Mouse (Mus musculus) right cerebral cortex, postnatal 36 days (tissue): Measurements from ENCODE around the gene Tldc2.

Experiments
- DNase-seq, 2 experiments: peaks; one replicate each; pipeline ENCODE4 v3.0.0; 2022; ENCODE audit warnings: low spot score in 2 of 2, mixed read lengths in 1 of 2

The Tldc2 gene

DNA sequence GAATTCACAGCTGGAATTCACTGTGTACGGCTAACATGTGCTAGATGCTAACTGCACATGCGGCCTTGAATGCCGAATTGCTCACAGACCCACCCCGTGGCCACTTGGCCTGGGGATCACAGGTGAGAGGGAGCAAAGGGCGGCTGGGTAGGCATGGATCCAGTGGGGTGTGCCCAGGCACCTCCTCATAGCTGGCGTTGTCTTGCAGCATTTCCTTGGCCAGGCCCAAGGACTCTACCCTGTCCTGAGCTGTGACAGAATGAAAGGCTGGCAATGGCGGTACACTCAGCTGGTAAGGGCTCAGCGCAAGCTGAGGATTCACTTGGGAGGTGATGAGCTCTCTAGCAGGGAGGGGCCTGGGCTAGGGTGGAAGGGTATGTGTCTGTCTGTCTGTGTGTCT is at the start of gene Tldc2:
Gene Tldc2, plus strand, starts transcription at position 260 of the 400 bp plus-strand sequence.
- no peak for DNase-seq

DNA sequence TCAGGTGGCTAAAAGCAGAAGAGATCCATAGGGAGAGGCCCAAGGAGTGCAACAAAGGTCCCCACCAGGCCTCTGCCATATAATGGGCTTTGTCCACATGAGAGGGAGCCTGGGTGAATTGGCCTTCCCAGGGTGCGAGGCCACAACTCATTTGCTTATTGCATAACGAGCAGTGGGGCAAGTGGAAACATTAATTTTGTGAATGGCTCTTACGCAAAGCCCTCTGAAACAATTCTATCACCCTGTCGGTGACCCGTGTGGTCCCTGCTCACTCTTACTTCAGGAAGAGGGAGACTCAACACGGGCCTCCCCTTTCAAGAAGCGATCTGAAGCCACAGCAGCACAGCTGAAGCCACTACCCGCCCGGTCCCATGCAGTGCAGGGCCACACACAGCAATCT is 49.6 kb upstream of the Tldc2 start:
- no peak for DNase-seq

DNA sequence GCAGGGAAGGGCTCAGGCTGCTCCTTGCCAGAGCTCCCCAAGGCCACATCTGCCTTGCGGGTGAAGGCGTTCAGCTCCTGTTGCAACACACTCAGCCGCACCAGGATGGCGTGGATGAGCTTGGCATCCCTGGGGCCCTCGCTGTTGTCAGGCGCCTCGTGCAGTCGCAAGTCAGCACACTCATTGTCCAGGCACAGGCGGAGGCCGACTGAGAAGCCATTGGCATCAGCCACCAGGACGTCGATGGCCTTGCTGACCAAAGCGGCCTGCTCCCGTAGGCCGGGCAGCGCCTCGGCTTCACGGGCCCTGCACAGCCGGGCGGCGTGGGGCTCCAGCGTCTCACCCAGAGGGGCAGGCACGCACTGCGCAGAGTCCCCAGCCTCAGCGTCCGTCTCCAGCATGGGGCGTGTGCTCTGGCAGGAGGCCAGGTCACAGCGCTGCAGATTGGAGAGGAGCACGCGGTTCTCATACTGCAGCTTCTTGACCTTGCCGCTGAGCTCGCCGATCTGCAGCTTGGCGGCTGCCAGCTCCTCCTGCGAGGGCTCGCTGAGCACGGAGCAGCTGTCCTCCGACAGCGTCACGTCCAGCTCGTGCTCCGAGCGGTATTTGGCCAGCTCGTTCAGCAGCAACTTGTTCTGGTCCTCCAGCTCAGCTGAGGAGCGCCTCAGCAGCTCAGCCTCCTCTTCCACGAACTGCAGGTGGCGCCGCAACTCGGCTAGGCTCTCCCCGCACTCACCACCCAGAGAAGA is 46.8 kb upstream of the Tldc2 start:
- DNase-seq, result no peak

DNA sequence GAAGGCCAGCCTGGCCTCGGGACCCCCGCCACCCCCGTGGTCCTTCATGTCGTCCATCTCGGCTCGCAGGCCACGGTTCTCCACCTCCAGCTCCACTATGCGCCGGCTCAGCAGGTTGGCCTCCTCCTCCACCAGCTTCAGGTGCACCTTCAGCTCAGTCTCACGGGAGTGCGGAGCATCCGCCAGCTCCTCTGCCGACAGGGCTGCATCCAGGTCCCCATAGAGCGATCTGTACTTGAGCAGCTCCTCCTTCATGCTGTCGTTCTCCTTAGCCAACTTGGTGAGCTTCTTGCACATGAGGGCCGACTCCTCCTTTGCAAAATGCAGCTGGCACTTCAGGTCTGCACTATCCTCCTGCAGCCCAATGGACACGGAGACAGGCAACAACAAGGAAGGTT is 46.2 kb upstream of the Tldc2 start:
- DNase-seq, result no peak

DNA sequence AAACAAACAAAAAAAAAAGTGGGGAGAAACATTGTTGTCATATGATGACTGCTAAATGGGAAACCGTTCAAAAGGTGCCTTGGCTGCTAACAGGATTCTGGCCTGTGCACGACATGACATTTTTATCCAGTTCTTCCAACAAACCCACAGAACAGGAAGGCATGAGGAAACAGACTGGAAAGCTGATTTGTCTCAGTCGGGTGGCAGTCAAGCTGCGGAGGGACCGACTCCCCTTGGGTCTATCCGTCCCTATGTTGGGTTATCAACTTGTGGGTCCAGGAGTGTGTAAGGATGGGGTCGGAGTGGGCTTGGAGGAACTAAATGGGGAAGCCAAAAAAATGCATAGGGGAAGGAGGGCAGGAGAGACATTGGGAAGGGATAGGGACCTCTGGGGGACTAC is 45.4 kb upstream of the Tldc2 start:
- DNase-seq, result no peak

DNA sequence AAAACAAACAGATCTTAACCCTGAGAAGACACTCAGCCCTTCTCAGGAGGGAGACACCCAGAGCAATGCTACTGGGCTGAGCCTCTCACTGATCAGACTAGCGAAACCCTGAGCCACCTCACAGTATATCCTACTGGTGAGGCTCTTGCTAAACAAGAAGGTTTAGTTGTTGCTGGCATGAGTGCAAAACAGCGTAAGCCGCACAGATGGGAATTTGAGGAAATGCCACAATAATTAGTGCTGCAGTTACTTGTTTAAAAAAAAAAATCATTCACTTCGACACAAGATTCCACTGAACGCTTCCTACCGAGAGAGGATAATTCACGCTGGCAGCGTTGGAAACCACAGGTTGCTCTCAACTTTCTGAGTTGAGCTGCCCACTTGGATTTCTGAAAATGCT is 43.3 kb upstream of the Tldc2 start:
- DNase-seq, result no peak

DNA sequence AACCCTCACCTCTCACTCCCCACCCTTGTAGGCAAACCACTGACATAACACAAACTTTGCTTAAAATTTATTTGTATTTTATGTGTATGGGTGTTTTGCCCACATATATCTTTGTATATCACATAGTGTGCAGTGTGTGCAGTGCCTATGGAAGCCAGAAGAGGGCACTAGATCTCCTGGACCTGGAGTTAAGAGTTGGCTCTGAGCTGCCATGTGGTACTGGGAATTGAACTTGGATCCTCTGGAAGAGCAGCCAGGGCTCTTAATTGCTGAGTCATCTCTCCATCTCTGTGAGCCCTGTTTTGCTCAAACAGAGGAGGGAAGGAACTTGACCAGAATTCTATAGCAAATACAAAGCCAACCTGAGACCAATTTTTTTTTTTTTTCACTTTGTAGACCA is 42.9 kb upstream of the Tldc2 start:
- DNase-seq, result no peak

DNA sequence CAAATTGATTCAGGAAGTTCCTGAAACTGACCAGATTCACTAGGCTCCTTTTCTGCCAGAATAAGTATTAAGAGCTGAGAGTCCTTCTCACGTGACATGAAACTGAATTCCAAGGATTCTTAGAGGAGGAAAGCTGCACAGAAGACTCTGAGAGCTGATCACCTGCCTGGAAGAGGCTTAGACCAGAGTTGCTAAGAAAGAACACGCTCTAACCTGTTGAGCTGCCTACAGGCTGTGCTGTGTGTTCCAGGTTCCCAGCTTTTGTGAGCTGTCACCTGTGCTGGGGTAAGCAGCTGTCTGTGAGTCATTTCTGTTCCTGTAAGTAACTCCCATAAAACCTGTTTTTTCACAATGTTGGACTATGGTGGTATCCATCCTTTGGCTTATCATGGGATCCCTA is 40.9 kb upstream of the Tldc2 start:
- no peak for DNase-seq

DNA sequence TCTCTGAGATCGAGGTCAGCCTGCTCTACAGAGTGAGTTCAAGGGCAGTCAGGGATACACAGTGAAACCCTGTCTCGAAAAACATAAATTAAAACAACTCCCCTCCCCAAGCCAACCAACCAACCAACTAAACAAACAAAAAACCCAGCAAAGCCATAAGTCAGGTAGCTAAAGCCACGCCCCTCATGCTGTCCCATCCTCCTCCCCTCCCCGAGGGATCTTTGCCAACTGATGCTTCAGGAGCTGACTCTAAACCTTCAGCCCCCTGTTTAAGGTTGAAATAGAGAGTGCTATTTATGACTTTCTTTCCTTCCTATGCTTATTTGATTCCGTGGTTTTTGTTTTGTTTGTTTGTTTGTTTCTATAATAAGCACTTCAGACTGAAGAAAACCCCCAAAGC is 39.9 kb upstream of the Tldc2 start:
- DNase-seq, result no peak

DNA sequence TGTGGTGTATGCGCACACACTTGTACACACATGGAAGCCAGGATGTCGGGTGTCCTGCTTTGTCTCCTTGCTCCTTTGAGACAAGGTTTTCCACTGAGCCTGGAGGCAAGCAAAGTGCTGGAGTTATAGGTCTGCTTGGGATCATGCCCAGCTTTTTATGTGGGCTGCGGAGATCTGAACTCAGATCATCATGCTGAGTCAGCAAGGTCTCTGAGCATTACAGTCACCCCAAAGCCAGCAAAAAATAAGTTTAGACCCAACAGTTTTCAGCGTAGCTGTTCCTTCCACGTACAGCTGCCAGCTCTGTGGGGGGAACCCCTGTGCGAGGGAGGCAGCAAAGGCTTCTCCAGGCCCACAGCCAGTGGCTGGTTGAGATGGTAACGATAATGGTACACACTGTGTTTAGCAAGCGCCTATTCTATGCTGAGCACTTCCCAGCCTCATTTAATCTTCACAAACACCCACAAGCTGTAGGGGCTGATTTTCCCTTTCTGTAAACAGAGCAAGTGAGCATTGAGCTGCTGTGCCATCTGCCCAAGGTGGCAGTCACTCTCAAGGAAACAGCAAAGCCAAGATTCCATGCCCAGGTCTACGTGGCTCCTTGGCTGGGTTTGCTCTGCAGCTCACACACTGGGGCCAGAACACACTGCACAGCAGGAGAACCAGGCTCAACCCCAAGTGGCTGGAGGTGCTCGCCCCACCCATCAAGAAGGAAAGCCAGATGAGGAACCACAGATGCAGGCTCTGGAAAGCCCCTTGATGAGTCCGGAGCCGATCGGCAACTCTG is 38.3 kb upstream of the Tldc2 start:
- DNase-seq, result peak; percentile 83 to 89

DNA sequence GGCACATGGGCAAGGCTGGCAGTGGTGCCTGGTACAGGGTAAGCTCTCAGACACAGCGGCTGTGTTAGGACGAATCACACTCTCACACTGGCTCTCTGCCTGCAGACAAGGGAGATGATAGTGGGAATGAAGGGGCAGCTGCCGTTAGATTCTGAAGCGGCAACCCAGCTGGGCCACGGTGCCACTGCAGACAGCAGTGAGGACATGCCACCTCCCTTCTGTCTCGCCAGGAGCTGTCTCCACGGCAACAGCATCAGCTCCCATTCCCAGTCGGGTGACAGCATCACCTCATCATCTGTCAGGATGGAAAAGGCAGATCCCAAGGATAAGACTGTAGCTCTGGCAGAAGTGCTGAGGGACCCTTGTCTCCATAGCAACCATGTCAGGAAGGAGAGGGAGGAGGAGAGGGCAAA is 37.0 kb upstream of the Tldc2 start:
- peak in 1 of 2 experiments; percentile 44 for DNase-seq

DNA sequence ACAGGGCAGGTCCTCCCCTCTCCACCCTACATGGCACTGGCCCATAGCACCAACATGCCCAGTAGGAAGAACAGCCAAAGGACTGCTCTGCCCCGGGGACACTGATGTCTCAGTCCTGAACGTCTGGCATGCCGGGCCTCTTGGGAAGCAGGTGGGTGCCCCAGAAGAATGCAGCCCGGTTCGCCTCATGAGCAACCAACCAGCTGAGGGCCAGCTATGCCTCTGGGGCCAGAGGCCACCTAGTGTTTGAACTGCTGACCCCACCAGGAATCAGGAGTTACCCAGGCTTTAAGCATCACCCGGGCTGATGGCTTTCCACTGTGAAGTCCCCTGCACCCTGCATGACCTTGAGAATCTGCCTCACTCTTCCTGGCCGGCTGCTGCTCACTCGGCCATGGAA is 34.4 kb upstream of the Tldc2 start:
- no peak for DNase-seq

DNA sequence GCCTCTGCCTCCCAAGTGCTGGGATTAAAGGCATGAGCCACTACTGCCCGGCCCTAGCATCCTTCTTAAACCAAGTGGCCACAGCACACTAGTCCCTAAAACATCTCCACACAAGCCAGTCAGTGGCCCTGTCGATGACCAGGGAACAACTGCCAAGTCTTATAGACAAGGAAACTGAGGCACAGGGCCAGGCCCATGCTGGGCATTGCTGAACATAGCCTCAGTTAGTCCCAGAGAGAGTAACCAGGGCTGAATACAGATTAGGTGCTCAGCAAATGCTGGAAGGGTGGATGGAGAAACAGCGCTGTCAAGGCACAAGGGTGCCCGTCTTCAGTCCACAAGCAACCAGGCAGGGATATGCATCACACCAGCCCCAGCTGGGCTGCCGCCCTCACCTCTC is 33.7 kb upstream of the Tldc2 start:
- no peak for DNase-seq

DNA sequence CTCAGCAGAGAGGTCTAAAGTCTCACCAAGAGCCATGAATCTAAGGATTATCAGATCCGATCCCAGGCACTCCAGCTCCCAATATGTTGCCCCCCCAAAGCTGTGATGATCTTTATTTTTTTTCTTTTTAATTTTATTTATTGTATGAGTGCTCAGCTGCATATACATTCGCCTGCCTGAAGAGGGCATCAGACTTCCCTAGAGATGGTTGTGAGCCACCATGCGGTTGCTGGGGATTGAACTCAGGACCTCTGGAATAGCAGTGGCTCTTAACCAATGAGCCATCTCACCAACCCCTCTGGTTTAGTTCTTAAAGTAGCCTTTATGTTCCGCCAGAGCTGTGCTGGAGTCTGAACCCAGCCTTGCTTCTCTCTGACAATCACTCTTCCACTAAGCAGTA is 33.1 kb upstream of the Tldc2 start:
- no peak for DNase-seq

DNA sequence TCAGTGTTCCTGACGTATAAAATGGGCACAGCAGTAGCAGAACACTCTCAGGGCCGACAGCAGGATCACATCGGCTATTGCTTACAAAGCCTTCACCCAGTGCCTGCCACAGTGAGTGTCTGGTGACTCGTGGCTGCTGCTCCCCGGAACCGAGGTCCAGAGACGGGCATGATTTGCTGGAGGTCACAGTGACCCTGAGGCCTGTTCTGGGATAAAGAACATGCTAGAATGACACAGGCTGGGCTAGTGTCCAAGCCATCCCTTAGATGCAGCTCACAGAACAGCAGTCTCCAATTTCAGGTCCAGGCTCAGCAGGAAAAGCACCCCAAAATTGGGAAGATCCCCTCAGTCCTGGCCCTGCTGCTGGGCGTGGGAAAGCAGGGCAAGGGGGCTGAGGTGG is 32.6 kb upstream of the Tldc2 start:
- DNase-seq, result no peak

DNA sequence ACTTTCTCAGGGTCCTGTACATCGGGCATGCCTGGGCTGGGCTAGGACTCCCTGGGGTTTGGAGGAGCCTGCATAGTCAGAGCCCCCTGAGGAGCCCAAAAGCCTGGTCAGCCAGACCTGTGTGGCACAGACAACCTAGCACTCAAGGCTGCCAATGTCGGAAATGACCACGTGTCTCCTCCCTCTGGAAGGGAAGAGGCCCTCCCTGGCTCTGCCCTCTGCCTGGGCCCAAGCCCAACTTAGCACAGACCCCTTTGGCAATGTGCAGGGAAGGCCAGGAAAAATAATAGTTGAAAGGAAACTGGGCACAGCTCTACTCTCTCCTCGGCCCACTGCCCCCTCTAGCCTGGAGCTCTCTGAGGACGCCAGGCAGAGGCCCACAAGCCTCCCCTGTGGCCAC is 32.0 kb upstream of the Tldc2 start:
- no peak for DNase-seq

DNA sequence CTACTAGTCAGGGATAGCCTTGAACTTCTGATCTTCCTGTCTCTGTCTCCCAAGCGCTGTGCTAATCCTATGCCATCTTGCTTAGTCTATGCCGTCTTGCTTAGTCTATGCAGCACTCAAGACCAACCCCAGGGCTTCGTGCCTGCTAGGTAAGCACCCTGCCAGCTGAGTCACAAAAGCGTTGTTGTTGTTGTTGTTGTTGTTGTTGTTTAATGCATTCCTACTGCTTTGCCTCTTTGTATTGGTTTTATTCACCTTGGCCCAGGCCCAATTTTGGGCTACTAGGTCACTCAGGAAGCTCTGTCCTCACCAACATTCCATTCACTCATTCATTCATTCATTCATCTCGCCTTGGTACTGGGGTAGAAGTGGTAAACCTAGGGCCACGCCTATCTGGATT is 31.1 kb upstream of the Tldc2 start:
- no peak for DNase-seq

DNA sequence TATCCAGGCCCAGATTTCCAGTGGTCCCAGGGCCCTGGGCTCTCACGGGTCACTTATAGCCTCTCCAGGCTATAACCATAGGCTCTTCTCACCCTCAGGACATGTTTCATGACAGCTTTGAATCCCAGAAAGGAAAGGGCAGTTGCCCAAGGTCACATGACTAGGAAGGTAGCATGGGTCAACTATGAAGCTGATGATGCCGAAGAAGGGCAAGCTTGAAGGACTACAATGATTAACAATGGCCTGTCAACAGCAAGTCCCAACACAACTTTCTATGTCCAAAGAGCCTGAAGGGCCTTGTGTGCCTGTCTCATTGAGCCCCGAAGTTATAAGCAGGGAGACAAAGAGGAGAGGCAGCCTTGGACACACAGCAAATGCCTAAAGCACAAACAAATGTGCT is 29.7 kb upstream of the Tldc2 start:
- DNase-seq, result no peak

DNA sequence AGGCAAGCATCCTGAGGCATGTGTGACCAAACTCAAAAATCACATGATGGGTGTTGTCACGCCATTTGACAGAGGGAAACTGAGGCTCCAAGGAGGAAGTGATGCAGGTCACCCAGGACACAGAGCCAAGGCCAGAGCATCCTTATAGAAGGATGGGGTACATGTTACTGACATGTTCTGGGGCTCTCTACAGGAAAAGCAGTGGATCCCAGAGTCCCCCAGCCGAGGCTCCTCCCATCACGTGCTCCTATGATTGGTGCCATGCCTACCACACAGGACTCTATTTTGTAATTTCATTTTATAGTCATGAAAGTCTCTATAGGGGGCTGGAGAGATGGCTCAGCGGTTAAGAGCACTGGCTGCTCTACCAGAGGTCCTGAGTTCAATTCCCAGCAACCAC is 29.1 kb upstream of the Tldc2 start:
- no peak for DNase-seq

DNA sequence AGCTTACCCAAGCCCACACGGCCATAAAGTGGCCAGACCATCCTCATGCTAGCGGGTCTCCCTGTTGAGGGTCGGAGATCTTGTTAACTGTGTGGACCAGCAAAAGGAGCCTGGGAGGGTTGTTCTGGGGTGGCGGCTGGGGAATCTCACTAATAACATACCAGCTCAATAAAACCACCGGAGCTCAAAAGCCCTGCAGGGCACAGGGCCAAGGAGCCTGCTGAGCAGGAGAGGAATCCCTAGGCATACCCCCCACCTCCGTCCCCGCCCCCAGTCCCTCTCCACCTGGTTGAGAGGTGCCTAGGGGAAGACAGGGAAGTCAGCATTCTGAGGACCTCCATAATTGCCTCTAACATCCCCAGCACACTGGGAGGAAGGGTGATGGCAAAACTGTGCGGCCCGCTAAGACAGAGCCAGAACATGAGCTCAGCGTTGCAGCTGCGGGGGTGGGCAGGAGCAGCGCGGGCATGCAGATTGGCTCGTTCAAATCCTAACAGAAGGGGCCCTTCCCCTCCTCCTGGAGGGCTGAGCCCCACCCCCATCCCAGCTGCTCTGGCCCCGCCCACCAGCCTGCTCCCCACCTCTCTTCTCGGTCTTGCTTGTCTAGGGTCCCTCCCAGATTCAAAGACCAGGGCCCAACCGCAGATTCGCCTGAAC is 28.4 kb upstream of the Tldc2 start:
- peak; percentile 74 to 81 for DNase-seq

DNA sequence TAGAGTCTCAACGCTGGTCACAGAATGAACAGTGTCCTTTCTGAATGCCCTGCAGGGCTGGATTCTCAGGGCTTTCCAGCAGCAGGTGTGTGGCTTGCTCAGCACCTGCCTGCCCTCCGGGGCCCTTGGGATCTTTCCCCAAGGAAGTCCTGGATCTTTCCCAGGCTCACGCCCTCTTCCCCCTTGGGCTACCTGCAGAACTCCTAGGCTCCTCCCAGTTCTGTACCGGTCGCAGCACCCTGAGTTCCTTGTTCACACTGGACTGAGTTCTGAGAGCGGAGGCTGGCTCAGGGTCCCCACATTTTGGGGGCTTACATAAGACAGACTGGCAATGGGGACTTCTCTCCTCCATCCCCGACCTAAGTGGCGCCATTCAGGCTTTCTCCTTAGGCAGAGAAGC is 27.7 kb upstream of the Tldc2 start:
- no peak for DNase-seq

DNA sequence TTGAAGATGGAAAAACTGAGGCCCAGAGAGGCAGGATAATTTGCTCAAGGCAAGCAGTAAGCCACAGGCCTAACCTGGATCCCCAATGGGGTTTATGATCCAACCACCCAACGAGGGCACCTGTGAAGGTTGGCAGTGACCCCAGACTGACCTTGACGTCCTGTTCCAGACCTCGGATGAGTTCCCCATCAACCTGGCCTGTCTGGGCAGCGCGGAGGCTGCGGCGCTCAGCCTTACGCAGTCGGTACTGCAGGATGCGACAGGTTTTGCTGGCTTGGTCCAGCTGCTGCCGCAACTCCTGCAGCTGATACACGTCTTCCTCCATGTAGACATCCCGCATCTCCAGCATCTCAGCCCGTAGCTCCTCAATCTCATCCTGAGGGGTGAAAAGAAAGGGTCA is 26.8 kb upstream of the Tldc2 start:
- no peak for DNase-seq
